Mouse (Mus musculus) fat pad, adult 2 months (tissue): Measurements from ENCODE around the gene Rmdn2.

Source experiments
- DNase-seq: peaks from one replicate; pipeline ENCODE4 v3.0.0-alpha.2; 2011; ENCODE audit warnings: low read depth, low spot score; ENCODE audit errors: extremely low read depth

The Rmdn2 gene

GRCm38 (mm10) chr17:79611545-79611944 is at the start of gene Rmdn2:
Gene Rmdn2 (plus strand): TSS chr17:79611863.
- DNase-seq = no peak

- no peak for DNase-seq
Observed at GRCm38 (mm10) chr17:79563067-79563620, 48.5 kb upstream of the Rmdn2 start.

GRCm38 (mm10) chr17:79563721-79564120 is 47.9 kb upstream of the Rmdn2 start:
- no peak for DNase-seq

GRCm38 (mm10) chr17:79565241-79565961 is 46.3 kb upstream of the Rmdn2 start:
- no peak for DNase-seq

- DNase-seq = no peak
Observed at GRCm38 (mm10) chr17:79568401-79568800, 43.3 kb upstream of the Rmdn2 start.

- DNase-seq = no peak
Observed at GRCm38 (mm10) chr17:79578328-79578727, 33.3 kb upstream of the Rmdn2 start.

- peak; percentile 3 for DNase-seq
Observed at GRCm38 (mm10) chr17:79580264-79580920, 31.3 kb upstream of the Rmdn2 start.

GRCm38 (mm10) chr17:79583466-79583865 is 28.2 kb upstream of the Rmdn2 start:
- DNase-seq = no peak

- DNase-seq = no peak
Observed at GRCm38 (mm10) chr17:79584246-79584800, 27.3 kb upstream of the Rmdn2 start.

- no peak for DNase-seq
Observed at GRCm38 (mm10) chr17:79589913-79590312, 21.8 kb upstream of the Rmdn2 start.

- peak; percentile 87 for DNase-seq
Observed at GRCm38 (mm10) chr17:79595996-79596395, 15.7 kb upstream of the Rmdn2 start.

- DNase-seq = no peak
Observed at GRCm38 (mm10) chr17:79598151-79598550, 13.5 kb upstream of the Rmdn2 start.

- peak; percentile 42 for DNase-seq
Observed at GRCm38 (mm10) chr17:79598596-79599577, 12.8 kb upstream of the Rmdn2 start.

GRCm38 (mm10) chr17:79600108-79600507 is 11.6 kb upstream of the Rmdn2 start:
- DNase-seq = no peak

GRCm38 (mm10) chr17:79602381-79602780 is 9.3 kb upstream of the Rmdn2 start:
- no peak for DNase-seq

- DNase-seq = no peak
Observed at GRCm38 (mm10) chr17:79603427-79603826, 8.2 kb upstream of the Rmdn2 start.

- no peak for DNase-seq
Observed at GRCm38 (mm10) chr17:79605794-79606193, 5.9 kb upstream of the Rmdn2 start.

- no peak for DNase-seq
Observed at GRCm38 (mm10) chr17:79609697-79610096, 2.0 kb upstream of the Rmdn2 start.

GRCm38 (mm10) chr17:79610163-79610755 is 1.4 kb upstream of the Rmdn2 start:
- DNase-seq = no peak
